Mouse (Mus musculus) kidney, embryonic 14.5 days (tissue): Measurements from ENCODE around the gene Frmd4a. TPM values are rescaled to one million over a fixed set of nuclear protein-coding genes. Genes with fewer than 3 reads are reported as not detected.

Experiments used
- ATAC-seq: fragments of 200-750 bp; cut with Nextera tagmentation; 2 replicates; pipeline ENCODE4 v1.8.0; 2017; ENCODE audit warnings: moderate number of reproducible peaks, mild to moderate bottlenecking, moderate TSS enrichment, moderate library complexity; ENCODE audit not compliant: low FRiP score, low TSS enrichment
- H3K27ac ChIP-seq: fragments of 300-500 bp; sonication (generic); 2 replicates; pipeline ENCODE4 v1.5.1; 2014; ENCODE audit warnings: low read depth, mild to moderate bottlenecking, low read length, moderate library complexity, mixed read lengths
- H3K27me3 ChIP-seq: fragments of 300-500 bp; sonication (generic); 2 replicates; pipeline ENCODE4 v1.6.1; 2014; ENCODE audit warnings: mild to moderate bottlenecking, low read length; ENCODE audit not compliant: control insufficient read depth, insufficient read depth
- H3K36me3 ChIP-seq: fragments of 300-500 bp; sonication (generic); 2 replicates; pipeline ENCODE4 v1.6.1; 2014; ENCODE audit warnings: low read length, mixed read lengths; ENCODE audit not compliant: control insufficient read depth, insufficient read depth
- H3K4me1 ChIP-seq: fragments of 300-500 bp; sonication (generic); 2 replicates; pipeline ENCODE4 v1.6.1; 2014; ENCODE audit warnings: low read length, mixed read lengths; ENCODE audit not compliant: control insufficient read depth, insufficient read depth
- H3K4me2 ChIP-seq: fragments of 300-500 bp; sonication (generic); replicated peaks from 2 replicates; pipeline ENCODE4 v1.6.1; 2014; ENCODE audit warnings: low read depth, mild to moderate bottlenecking, low read length
- H3K4me3 ChIP-seq: fragments of 300-500 bp; sonication (generic); 2 replicates; pipeline ENCODE4 v1.5.1; 2014; ENCODE audit warnings: mild to moderate bottlenecking, low read length
- H3K9ac ChIP-seq: fragments of 300-500 bp; sonication (generic); 2 replicates; pipeline ENCODE4 v1.6.1; 2014; ENCODE audit warnings: low read depth, mild to moderate bottlenecking, low read length, moderate library complexity
- H3K9me3 ChIP-seq: fragments of 300-500 bp; sonication (generic); 2 replicates; pipeline ENCODE4 v1.6.1; 2016; ENCODE audit warnings: low read length; ENCODE audit not compliant: control insufficient read depth
- WGBS: fragments of 180-500 bp; shearing (Covaris S2); extraction: QIAGEN DNeasy Blood & Tissue Kit; methylation state at CpG from one replicate; pipeline ENCODE4 v1.1.7; 2014; 5-methylcytosine and 5-hydroxymethylcytosine counted together
- polyA plus RNA-seq: library from polyadenylated mRNA; unstranded; fragments of >200 nt; fragmentation: Nextera tagmentation; extraction: Ambion mirVana; gene quantifications from 2 replicates; pipeline ENCODE4 v1.2.1, GENCODE M21; 2014

Gene Frmd4a
- polyA plus RNA-seq, 1 experiment from 2014 or later, result 39.2 TPM

- no peaks in the 10 kb centered on the region for H3K27me3 ChIP-seq
- ATAC-seq, result peak; percentile 90
- 16% methylated on average over 13 of the region's 13 CpGs for WGBS
- peaks cover 36% of the 10 kb centered on the region for H3K36me3 ChIP-seq
- H3K4me1 ChIP-seq, result peaks cover 53% of the 10 kb centered on the region
- no peak overlapping the region for H3K4me3 ChIP-seq
- H3K9me3 ChIP-seq, result no peaks in the 10 kb centered on the region
- H3K9ac ChIP-seq, result no peak overlapping the region
- H3K27ac ChIP-seq, result peak overlapping the region; percentile 88
- no peak overlapping the region; the same call in 1 of the 2 replicates for H3K4me2 ChIP-seq
These were observed 570.3 kb downstream of the Frmd4a start for GRCm38 (mm10) chr2:4587685-4588409.

DNA sequence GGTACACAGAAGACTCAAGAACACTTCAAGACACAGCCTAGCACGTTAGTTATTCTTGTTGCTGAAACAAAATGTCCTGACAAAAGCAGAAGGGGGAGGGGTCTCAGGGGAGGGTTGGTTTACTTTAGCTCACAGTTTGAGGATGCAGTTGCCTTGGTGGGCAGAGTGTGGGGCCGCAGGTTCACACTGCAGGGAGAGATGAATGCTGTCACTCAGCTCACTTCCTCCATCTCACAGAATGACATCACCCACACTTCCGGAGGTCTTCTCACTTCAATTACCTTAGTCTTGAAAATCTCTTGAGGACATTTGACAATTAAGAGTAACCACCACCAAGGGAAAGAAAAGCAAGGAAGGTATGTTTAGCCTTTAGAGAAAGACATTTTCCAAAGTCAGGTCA, 574.1 kb downstream of the Frmd4a start:
- Histone ChIP-seq H3K27me3 (no peaks in the 10 kb centered on the region), H3K9me3 (no peaks in the 10 kb centered on the region), H3K27ac (no peak overlapping the region), H3K4me2 (no peak overlapping the region), H3K36me3 (peaks cover 62% of the 10 kb centered on the region), H3K4me3 (no peak overlapping the region), H3K4me1 (peaks cover 26% of the 10 kb centered on the region), H3K9ac (no peak overlapping the region)
- ATAC-seq, result no peak
- 82% methylated on average over 3 of the region's 3 CpGs for WGBS

DNA sequence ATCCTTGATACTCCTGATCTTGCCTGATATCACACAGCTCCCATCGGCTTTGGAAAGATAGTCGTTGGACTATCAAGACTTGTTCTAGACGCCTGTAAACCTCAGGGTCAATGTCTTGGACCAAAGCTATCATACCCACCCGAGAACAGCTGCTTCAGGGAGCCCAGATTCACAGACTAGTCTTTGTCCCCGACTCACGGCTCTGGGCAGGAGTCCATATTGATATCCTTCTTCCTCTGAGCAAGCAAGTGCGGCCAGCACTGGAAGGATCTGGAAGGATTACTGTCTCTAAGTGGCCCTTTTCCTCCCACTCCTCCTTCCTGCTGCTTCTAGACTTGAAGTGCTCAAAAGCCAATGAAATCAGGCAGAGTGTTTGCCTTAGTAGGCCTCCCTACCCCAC, 575.1 kb downstream of the Frmd4a start:
- ATAC-seq, result no peak
- no peak overlapping the region for H3K27ac ChIP-seq
- 88% methylated on average over 7 of the region's 7 CpGs for WGBS
- no peak overlapping the region for H3K9ac ChIP-seq
- H3K27me3 ChIP-seq, result no peaks in the 10 kb centered on the region
- H3K9me3 ChIP-seq, result no peaks in the 10 kb centered on the region
- peaks cover 16% of the 10 kb centered on the region for H3K4me1 ChIP-seq
- no peak overlapping the region for H3K4me2 ChIP-seq
- no peak overlapping the region for H3K4me3 ChIP-seq
- peaks cover 70% of the 10 kb centered on the region for H3K36me3 ChIP-seq

- Histone ChIP-seq H3K27ac (no peak overlapping the region), H3K9ac (no peak overlapping the region), H3K27me3 (no peaks in the 10 kb centered on the region), H3K4me1 (peaks cover 8% of the 10 kb centered on the region), H3K4me3 (no peak overlapping the region), H3K9me3 (no peaks in the 10 kb centered on the region), H3K36me3 (peaks cover 75% of the 10 kb centered on the region), H3K4me2 (no peak overlapping the region)
- peak; percentile 61; the same call in 1 of the 2 replicates for ATAC-seq
- WGBS, result 47% methylated on average over 9 of the region's 9 CpGs
These were observed 575.9 kb downstream of the Frmd4a start for GRCm38 (mm10) chr2:4593433-4593832.

- Histone ChIP-seq H3K27ac (no peak overlapping the region), H3K36me3 (peaks cover 76% of the 10 kb centered on the region), H3K4me1 (peaks cover 3% of the 10 kb centered on the region), H3K9me3 (no peaks in the 10 kb centered on the region), H3K9ac (no peak overlapping the region), H3K27me3 (no peaks in the 10 kb centered on the region), H3K4me2 (no peak overlapping the region), H3K4me3 (no peak overlapping the region)
- ATAC-seq, result no peak
- WGBS, result 87% methylated on average over 3 of the region's 3 CpGs
These were observed 576.4 kb downstream of the Frmd4a start for GRCm38 (mm10) chr2:4593878-4594387.

DNA sequence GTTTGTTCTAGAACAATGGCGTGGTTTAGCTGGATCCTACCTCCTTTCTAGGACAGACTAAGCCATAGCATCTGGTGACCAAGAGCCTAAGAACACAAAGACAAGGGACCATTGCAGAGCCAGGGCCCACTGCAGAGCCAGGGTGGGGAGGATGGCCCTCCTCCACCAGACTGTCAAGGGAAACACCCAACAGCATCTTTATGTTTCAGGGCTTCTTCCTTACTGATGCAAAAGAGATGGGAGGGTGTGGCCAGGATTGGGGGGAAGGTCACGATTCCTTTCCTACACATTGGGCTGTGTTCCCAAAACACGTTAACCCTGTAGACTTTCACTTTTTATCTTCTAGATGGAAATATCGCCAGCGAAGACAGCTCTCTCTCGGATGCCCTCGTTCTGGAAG, 579.5 kb downstream of the Frmd4a start:
- Histone ChIP-seq H3K4me2 (no peak overlapping the region), H3K9ac (no peak overlapping the region), H3K4me1 (peaks cover 6% of the 10 kb centered on the region; the same call in 1 of the 2 replicates), H3K27ac (no peak overlapping the region), H3K9me3 (no peaks in the 10 kb centered on the region), H3K27me3 (no peaks in the 10 kb centered on the region), H3K4me3 (no peak overlapping the region), H3K36me3 (peaks cover 76% of the 10 kb centered on the region)
- WGBS, result 92% methylated on average over 7 of the region's 7 CpGs
- no peak for ATAC-seq

GRCm38 (mm10) chr2:4601034-4601890, 583.7 kb downstream of the Frmd4a start:
- peak; percentile 53; the same call in 1 of the 2 replicates for ATAC-seq

DNA sequence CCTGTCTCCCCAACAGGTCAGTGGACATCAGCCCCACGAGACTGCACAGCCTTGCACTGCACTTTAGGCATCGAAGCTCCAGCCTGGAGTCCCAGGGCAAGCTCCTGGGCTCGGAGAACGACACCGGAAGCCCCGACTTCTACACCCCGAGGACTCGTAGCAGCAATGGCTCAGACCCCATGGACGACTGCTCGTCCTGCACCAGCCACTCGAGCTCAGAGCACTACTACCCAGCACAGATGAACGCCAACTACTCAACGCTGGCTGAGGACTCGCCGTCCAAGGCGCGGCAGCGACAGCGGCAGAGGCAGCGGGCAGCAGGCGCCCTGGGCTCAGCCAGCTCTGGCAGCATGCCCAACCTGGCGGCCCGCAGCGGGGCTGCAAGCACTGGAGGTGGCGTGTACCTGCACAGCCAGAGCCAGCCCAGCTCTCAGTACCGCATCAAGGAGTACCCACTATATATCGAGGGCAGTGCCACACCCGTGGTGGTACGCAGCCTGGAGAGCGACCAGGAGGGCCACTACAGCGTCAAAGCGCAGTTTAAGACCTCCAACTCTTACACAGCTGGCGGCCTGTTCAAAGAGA, 585.9 kb downstream of the Frmd4a start:
- H3K36me3 ChIP-seq, result peaks cover 85% of the 10 kb centered on the region
- ATAC-seq, result peak; percentile 21; the same call in 1 of the 2 replicates
- 87% methylated on average over 33 of the region's 33 CpGs for WGBS

More at GRCm38 (mm10) chr2:4601034-4601890, 583.7 kb downstream of the Frmd4a start:
- Histone ChIP-seq H3K9me3 (no peaks in the 10 kb centered on the region), H3K36me3 (peaks cover 82% of the 10 kb centered on the region), H3K4me2 (no peak overlapping the region), H3K27me3 (no peaks in the 10 kb centered on the region), H3K9ac (no peak overlapping the region; the same call in 1 of the 2 replicates), H3K27ac (0 out of 2 replicates have a peak overlapping the region, but pooled peaks have one; percentile 7), H3K4me3 (no peak overlapping the region), H3K4me1 (peaks cover 6% of the 10 kb centered on the region; the same call in 1 of the 2 replicates)
- WGBS, result 51% methylated on average over 15 of the region's 15 CpGs

More for the DNA sequence above, 585.9 kb downstream of the Frmd4a start:
- no peaks in the 10 kb centered on the region for H3K9me3 ChIP-seq
- no peak overlapping the region for H3K9ac ChIP-seq
- H3K27ac ChIP-seq, result no peak overlapping the region
- peaks cover 6% of the 10 kb centered on the region; the same call in 1 of the 2 replicates for H3K4me1 ChIP-seq
- no peak overlapping the region for H3K4me3 ChIP-seq
- H3K4me2 ChIP-seq, result no peak overlapping the region
- no peaks in the 10 kb centered on the region for H3K27me3 ChIP-seq
